Mouse (Mus musculus) CH12F3 (cell line): ENCODE results near the gene Acyp1.

Experiments
- in situ Hi-C: fragments of 300-500 bp; cut with MboI; formaldehyde crosslinking; loops from 2 replicates; pipeline ENCODE4 v1.14.3; 2020; ENCODE audit warnings: low sequenced_read_pairs

Gene Acyp1

DNA sequence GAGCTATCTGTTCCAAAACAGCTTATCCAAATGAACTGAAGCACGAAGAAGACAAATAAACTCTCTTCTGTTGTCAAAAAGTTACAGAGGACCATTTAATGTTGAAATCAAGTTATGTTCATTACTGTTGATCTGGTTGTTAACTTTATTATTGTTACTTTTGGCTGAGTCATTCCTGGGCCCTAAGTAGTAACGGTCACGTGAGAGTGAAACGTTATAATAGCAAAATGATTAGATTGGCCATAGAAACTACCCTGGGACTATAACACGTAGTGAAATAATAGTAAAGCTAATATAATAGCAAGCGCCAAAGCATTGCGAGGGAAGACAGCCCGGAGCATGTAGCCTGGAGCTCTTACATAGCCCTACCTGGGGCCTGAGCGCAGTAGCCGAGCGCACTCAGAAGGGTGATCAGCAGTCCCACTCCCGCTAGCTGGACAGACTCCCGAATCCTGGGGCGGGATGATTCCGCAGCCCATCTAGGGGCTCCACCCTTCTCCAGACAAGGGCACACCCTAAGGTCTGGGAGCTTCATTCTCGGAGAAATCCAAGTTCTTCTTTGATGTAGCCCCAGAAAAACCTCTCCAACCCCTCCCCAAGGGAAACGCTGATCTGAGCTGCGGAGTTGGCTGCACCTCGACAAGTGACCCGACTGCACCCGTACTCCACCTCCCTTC lies at the start of gene Acyp1:
Acyp1 (minus strand) TSS at position 630 of the 677 bp plus-strand sequence.
- in situ Hi-C loops = no loop called here

DNA sequence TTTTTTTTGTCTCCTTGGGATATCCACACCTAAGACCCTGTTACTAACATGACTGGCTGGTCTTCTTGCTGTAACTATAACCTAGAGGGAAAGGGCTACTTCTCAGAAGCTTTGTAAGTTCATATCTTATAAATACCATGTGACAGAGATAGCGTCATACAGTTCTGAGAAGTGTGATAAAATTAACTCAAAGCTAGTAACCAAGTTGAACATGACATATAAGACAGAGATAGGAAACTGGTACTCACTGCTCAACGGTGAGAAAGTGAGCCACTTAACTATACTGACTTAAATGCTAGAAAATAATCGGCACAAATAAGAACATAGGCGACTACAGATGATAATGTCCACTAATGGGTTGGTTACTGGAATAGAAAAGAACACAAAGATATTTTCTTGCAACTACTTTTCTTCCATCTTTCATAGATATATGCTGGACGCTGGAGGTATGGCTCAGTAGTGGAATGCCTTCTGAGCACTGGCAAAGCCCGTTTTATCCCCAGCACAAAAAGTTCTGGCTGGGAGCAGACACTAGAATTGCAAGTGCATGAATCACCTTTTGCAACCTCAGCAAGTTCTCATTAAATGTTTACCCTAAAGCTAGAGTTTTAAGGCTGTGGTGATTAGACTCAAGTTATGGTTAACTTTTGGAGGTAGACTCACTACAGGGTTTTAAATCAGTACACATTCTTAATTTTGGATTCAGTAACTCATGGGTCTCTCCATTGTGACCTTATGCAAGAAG lies 49.5 kb upstream of the Acyp1 start:
- in situ Hi-C loops = loop anchor here (25.0 kb wide), 1 partner anchor 325 kb away; no protein-coding TSS in a partner anchor

DNA sequence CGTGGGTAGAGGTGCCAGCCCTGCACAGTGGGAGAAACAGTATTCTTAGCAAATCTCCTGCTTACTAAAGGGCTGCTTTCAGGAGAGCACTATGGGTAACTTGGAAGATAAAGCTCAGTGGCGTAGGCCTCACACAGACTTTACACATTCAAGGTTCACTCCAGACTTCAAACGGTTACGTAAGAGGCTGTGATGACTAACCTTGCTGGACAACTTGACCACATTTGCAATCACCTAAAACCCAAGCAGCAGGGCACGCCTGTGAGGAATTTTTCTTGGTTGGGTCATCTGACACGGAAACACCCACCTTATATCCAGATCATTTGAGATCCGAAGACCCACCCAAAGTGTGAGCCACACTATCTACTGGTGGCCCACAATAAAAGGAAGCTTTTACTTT lies 41.9 kb upstream of the Acyp1 start:
- in situ Hi-C loops = loop anchor here (25.0 kb wide), 1 partner anchor 332 kb away; no protein-coding TSS in a partner anchor

DNA sequence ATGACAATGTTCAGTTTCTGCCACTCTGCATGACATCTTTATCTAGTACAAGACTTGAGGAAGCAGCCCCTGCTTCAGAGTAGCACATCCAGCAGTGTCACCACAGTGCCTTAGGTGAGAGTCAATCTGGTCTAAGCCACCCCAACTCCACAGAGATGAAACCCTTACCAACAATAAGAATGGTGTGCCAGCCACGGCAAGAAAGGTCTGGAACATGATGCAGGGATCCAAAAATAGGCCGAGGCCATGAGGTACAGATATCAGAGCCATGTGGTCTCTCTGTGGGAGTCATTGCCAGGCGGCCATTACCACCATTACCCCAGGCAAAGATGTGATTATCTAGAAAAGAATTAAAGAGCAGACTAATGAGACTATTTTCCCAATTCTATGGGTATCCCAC lies 20.4 kb upstream of the Acyp1 start:
- in situ Hi-C loops = no loop called here

DNA sequence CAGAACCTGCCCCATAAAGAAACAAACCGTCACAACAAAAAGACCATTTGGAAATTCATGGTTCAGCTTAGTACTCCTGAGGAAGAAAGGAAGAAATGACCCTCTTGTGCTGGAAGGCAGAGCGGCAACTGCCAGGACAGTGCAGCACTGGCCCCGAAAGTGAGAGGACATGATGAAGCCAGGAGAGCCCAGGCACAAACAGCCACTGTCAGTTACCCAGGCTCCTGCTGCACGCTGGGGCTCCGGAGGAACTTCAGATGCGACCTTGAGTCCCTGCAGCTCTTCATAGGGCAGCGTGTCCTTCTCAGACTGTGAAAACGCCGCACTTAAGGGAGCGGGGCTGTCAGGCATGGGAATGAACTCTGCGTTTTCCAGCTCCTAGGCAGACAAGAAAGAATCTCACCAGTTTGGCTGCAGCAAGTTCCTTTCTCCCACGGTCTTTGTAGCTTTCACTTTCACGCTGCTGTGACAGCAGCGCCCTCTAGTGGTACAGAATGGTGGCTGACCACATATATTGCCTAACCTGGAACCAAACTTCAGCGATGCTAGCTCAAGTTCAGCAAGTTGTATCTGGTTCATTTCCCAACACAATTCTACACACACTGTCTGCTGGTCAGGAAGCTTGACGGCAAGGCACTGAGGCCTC lies 17.1 kb upstream of the Acyp1 start:
- in situ Hi-C loops = no loop called here

DNA sequence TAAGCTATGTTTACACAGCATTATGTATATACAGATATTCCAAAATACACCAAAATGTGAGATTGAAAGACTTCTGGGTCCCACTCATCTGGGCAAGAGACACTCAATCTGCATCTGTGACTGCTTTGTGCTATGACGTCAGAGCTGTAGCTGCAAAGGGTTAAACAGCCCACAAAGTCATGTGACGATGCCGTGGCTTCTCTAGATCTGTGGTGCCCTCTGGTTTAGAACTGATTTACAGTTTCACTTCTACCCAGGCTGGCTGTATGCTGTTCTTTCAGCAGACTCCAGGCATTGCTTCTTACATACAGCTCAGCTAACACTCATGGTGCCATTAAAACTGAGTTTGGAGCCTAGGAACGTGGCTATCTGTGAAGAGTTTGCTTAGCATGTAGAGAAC lies 16.5 kb upstream of the Acyp1 start:
- in situ Hi-C loops = no loop called here

DNA sequence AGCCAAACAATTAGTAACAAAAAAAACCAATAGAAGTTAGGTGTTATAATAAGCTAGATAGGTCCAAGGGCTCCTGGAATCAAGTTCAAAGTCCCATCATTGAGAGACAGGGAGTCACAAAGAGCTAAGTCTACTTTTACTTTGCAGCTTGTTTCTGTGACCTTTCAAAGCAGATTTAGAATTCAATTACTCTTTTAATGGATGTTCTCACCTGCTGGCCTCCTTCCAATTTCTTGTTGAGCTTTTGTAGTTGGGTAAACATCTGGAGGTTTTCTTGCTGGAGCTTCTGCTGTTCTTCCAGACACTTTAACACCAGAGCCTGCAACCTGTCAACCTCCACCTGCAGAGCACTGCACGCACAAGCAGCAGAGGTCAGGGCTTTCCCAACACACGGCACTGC lies 15.0 kb upstream of the Acyp1 start:
- in situ Hi-C loops = no loop called here

DNA sequence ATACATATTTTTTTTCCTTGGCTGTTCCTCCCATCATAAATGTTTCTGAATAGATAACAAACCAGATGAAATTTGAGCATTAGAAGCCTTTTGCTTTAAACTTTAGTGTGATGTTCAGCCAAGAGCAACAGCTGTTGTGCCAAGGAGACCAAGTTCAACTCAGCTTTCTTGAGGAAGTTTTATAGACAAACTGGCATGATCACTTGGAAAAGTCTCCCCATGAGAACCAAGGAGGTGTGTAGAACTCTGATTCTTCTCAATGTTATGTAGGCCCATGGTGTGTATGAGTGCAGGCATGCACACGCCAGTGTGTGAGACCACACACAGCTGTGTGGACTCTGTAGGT lies 10.6 kb upstream of the Acyp1 start:
- in situ Hi-C loops = loop anchor here (10.0 kb wide), 1 partner anchor 144 kb away; the partner anchor contains the start of gene Rps6kl1

DNA sequence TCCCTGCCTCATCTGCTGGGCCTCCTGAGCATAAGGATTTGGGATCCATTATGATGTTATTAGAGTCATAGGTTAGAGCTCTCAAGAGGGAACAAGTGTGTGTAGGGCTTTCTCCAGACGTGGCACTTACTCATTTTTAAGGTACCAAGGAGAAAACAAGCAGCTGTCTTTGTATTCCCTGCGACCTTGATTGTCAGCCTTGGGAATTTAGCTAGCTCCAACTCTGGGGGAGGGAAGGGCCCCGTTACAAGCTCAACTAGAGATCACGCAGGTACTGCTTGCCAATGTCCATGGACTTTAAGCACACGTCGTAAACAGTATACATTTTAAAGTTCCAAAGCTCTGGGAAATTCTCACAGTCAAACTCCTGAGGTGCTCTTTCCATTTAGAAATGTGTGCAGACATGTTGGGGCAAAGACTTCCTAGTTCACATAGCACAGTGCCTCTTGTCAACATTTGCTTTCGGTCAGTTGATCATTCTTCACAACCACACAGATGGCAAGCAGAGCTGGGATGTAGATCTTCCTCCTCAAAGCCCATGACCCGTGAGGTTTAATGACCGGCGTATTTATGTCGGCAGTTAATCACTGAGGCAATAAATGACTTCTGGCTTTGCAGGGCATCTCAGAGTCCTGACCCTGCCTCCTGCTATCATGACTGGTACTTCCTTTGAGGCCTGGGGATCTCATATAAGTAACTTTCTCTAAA lies 10.0 kb upstream of the Acyp1 start:
- in situ Hi-C loops = loop anchor here (10.0 kb wide), 1 partner anchor 143 kb away; the partner anchor contains the start of gene Rps6kl1

DNA sequence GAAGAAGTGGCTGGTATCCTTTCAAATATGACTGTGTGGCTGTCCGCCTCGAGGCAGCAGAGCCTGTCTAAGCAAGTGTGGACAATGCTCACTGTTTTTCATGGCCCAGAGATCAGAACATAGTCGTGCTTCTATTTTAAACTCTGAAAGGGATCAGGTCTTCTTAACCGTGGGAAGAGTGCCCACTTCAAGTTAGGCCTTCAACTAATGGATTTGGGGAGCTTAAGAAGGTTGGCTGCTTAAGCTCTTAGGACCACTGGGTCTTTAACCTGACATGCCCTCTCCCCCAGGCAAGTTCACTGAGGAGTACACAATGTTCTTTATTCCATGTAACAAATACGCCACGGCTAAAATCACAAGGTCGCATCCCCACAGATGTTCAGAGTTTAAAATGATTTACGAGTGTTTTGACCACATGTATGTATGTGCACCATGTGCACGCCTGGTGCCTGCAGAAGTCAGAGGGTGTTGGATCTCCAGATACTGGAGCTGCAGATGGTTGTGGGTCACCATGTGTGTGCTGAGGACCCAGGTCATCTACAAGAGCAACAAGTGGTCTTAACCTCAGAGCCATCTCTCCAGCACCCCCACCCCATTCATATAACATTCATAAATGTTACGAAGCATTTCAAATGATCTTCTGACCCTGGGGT lies 9.2 kb upstream of the Acyp1 start:
- in situ Hi-C loops = loop anchor here (10.0 kb wide), 1 partner anchor 143 kb away; the partner anchor contains the start of gene Rps6kl1

DNA sequence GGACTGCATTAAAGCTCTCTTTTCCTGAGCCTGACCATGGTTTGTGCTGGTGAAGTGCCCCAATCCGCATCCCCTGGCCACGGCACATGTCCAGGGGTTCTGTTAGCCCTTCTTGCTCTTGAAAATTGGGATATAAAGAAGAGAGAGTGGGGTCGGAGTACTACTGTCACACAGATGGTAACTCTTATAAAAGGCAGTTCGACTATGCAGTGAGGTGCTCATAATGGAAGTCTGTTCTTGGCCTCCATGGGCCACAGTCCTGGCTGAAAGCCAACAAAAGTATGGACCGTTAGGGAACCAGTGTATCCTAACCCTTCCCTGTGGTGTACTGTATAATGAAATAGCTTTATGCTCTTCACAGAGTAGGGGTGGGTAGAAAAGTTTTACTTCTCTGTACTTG lies 8.7 kb upstream of the Acyp1 start:
- in situ Hi-C loops = loop anchor here (10.0 kb wide), 1 partner anchor 142 kb away; the partner anchor contains the start of gene Rps6kl1

DNA sequence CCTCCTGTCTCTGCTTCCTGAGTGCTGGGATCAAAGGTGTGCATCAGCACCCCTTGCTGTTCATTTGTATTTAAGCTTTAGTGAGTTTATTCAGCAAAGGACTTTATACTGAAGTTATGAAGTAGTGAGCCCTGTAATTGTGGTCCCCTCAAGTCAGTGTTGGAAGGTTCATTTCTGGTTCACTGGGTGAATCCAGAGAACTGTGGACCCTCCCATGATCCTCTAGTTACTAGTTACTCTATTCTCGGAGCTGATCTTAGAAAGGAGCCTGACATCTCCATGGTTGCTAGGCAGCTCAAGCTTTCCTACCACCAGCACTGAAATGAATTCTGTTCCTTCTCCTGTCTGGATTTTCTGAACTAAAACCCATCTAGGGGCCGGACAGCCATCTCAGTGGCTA lies 7.3 kb upstream of the Acyp1 start:
- in situ Hi-C loops = loop anchor here (10.0 kb wide), 1 partner anchor 141 kb away; the partner anchor contains the start of gene Rps6kl1

DNA sequence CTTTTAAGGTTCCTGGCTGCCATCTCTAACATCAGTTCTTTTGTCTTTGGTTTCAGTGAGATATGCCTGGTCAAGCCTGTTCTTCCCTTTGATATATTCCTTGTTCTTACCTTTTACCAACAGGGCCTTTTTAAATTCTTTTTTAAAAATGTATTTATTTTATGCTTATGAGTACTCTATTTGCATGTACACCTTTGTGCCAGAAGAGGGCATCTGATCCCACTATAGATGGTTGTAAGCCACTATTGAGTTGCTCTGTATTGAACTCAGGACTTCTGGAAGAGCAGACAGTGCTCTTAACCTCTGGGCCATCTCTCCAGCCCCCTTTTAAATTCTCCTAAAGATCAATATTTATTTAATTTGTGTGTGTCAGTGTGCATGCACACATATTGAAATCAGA lies 4.7 kb upstream of the Acyp1 start:
- in situ Hi-C loops = loop anchor here (10.0 kb wide), 1 partner anchor 138 kb away; the partner anchor contains the start of gene Rps6kl1

DNA sequence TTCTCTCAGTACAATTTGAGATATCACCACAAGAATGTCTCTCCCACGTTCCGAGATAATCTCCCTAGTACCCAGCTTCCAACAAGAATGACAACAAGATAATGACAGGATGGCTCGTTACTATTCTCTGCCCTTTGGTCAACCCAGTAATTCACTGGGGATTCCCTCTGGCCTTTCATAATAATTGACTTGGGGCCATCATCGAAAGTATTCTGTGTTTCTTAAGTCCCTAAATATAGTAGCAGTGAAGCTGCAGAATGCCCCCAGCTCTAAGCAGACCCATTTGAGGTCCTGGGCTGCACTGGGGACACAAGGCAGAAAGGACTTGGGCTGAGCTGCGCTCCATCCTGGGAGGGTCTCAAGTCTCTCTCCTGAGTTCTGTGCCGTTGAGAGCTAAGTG lies 4.0 kb upstream of the Acyp1 start:
- in situ Hi-C loops = loop anchor here (10.0 kb wide), 1 partner anchor 137 kb away; the partner anchor contains the start of gene Rps6kl1

DNA sequence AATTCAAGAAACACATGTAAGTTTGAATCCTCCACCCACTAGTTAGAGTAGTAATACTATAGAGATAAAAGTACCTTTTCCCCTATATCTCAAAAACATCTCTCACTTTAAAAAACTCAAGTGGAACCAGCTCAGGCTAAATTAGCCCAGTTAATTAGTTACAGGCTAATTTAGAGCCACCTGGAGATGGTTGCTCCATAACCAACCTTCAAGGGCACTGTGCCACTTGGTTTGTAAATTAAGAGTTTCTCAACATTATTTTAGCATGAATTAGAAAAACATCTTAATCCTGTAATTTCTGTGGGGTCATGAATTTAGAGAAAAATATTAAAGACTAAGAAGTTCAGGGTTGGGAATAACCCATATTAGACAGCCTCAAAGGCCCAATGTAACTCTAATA lies 3.3 kb upstream of the Acyp1 start:
- in situ Hi-C loops = loop anchor here (10.0 kb wide), 1 partner anchor 137 kb away; the partner anchor contains the start of gene Rps6kl1

DNA sequence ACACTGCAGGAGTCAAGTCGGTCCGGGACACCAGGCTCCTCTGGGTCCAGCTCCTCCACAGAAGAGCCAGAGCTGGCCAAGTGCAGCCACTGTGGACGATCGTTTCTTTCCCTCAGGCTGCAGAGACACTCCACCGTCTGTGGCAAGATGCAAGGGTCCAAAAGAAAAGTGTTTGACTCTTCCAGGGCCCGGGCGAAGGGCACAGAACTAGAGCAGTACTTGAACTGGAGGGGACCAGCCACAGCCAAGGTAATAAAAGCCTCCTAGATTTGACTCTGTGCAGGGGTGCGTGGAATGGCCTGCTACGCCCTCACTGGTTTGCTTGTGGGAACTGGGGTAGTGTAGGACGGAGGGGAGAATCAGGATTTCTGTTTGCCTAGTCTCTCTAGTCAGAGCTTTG lies 2.4 kb upstream of the Acyp1 start:
- in situ Hi-C loops = loop anchor here (10.0 kb wide), 1 partner anchor 136 kb away; the partner anchor contains the start of gene Rps6kl1

DNA sequence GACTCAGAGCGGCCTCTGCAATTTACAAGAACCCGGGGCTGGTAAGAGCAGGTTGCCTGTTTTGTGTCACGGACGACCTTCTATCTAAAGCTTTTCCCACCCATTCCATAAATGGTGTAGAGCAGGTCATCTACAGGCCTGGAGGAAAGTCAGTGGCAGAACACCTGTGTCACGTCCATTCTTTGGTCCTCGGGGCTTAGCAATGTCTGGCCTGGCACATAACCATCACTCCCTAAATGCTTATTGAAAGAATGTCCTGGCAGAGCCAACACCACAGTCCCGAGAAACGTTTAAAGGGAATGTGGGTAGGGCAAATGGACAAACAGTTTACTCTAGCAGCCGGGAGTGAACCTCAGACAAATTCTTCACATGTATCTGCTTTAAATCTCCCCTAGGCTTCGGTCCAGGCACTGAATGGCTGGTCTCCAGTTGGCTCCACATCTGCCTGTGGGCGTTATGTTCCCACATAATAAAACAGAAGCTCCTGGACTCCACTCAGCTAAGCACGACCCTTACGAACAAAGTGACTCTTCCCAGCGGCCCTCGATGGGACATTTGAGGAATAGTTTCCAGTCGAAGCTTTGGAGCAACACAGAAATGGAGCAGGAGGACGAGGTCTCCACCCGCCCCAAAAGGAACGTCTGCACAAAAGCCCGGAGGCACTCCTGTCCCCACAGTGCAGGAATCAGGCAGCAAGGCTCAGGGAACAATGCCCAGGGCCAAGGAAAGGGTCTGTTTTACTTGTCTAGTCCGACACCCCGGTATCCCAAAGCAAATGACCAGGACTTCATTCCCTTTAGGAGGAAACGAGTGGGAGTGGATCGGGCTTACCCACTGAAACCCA lies 1.1 kb upstream of the Acyp1 start:
- in situ Hi-C loops = no loop called here

DNA sequence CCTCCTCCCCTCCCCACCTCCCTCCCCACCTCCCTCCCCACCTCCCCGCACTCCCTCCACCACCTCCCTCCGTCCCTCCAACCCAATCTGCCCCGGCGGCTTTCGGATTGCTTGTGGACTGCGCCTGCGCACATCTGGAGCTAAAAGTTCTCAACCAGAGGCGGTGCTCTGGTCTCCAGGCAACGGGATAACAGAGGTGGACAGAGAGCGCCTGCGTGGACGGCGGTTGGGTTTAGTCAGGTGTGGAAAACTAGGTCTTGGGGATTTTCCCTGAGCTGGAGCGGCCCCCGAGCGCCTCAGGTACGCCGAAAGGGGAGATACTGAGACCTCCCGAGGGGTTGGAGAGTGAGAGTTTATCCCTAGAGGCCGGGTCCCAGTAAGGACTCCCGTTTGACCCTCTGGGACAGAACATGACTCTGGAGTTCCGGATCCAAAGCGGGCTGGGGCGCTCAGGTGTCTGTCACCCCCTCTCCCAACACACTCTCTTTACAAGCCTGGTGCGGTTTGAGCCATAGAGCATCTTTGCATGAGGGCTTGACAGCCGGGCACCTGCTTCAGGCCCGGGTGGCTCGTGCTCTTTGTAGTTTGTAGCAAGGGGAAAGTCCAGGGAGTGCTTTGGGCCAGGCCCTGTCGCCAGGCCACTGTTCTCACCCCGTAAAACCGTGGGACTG lies 383 bp upstream of the Acyp1 start, which contains the start of gene Zc2hc1c:
Zc2hc1c (plus strand) TSS at position 106 of the 671 bp plus-strand sequence.
- in situ Hi-C loops = no loop called here

DNA sequence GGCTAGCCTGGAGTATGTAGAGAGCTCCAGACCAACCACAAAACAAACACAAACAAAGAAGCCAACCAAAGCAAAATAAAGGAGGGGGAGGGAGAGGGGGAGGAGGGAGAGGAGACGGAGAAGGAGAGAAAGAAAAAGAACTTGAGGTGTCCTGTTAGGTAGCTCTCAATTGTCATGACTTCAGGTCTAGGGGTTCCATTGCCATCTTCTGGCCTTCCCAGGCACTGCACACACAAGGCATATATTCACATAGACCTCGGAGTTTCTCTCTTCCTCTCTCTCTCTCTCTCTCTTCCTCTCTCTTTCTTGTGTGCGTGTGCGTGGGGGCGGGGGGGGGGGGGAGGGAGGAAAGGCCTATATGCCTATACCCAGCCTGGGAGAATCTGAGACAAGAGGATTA lies 1.3 kb downstream of the Acyp1 start:
- in situ Hi-C loops = no loop called here
